Mouse (Mus musculus): ENCODE results near the gene Tspan33. TPM values are rescaled to one million over a fixed set of nuclear protein-coding genes. Genes with fewer than 3 reads are reported as not detected.
"Not testable (repeated sequence)": the region's sequence is repeated elsewhere in the genome, so short reads cannot be mapped to it uniquely, and the experiment has no call there.

Tspan33 gene
- polyA plus RNA-seq, 1 experiment from 2014 or later = 16.0 TPM

DNA sequence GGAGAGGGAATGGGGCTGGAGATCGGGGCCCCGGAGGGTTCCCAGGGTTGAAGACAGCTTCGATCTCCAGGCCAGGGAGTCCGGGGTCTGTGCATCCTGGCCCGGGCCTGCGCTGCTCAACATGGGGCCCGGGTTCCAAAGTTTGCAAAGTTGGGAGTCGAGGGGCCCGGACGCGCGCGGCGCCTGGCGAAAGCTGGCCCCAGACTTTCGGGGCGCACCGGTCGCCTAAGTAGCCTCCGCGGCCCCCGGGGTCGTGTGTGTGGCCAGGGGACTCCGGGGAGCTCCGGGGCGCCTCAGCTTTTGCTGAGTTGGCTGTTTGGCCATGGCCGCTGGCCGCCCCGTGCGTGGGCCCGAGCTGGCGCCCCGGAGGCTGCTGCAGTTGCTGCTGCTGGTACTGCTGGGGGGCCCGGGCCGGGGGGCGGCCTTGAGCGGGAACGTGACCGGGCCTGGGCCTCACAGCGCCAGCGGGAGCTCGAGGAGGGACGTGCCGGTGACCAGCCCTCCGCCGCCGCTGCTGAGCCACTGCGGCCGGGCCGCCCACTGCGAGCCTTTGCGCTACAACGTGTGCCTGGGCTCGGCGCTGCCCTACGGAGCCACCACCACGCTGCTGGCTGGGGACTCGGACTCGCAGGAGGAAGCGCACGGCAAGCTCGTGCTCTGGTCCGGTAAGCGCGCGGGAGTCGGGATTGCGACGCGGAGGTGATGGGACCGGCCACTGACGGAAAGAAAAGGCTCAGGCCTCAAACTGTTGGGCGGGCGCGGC is 41.8 kb downstream of the Tspan33 start:
- H3K27ac ChIP-seq = peak overlapping the region; percentile 99
- DNase-seq (ENCODE audit: low spot score) = peak; percentile 89
- H3K27me3 ChIP-seq (ENCODE audit: insufficient read depth, poor library complexity, severe bottlenecking) = no peaks in the 10 kb centered on the region
- H3K9me3 ChIP-seq = no peaks in the 10 kb centered on the region
- peaks cover 28% of the 10 kb centered on the region for H3K4me1 ChIP-seq
- WGBS = under 1% methylated on average over 72 of the region's 75 CpGs
- H3K4me3 ChIP-seq = peak overlapping the region; percentile 93
- H3K36me3 ChIP-seq = peaks cover 13% of the 10 kb centered on the region; the same call in 1 of the 2 replicates

GRCm38 (mm10) chr6:29736610-29737458 is 42.8 kb downstream of the Tspan33 start:
- 16% methylated on average over 13 of the region's 13 CpGs for WGBS

DNA sequence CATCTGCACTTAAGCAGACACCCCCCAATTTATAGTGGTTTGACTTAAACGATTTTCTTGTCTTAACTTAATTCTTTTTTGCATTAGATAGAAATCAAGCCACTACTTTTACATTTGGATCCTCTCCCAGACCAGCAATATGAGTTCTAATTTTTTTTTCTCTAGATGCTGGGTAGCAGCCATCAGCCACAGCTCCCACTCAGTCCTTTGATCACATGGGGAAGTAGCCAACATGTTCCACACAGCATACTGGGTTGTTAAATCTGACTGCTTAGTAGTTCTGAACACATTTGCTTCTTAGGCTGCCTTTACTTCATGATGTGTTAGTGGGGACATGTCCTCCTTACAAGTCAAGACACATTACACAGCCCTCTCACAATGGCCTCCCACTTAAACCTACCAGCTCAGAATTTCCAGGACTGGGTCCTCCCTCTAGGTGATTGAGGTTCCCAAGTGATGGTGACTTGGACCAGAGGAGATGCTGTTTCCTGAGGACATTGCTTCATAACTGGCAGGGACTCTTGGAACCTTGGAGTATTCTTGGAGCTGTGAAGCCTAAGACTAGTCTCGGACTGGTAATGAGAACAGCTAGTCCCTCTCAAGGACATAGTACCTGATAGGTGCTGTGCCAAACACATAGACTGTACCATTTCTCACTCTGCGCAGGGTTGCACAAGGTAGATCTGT is 57.6 kb downstream of the Tspan33 start:
- WGBS = 88% methylated on average over 3 of the region's 3 CpGs
- Histone ChIP-seq H3K4me1 (no peaks in the 10 kb centered on the region), H3K27ac (no peak overlapping the region), H3K27me3 (ENCODE audit: insufficient read depth, poor library complexity, severe bottlenecking) (no peaks in the 10 kb centered on the region), H3K36me3 (peaks cover 37% of the 10 kb centered on the region), H3K4me3 (no peak overlapping the region), H3K9me3 (peaks cover 10% of the 10 kb centered on the region)
- no peak for DNase-seq (ENCODE audit: low spot score)

More at GRCm38 (mm10) chr6:29736610-29737458, 42.8 kb downstream of the Tspan33 start:
- H3K4me1 ChIP-seq = peaks cover 28% of the 10 kb centered on the region
- no peaks in the 10 kb centered on the region for H3K27me3 ChIP-seq (ENCODE audit: insufficient read depth, poor library complexity, severe bottlenecking)
- DNase-seq (ENCODE audit: low spot score) = no peak
- H3K4me3 ChIP-seq = peak overlapping the region; percentile 93
- H3K27ac ChIP-seq = peak overlapping the region; percentile 99
- no peaks in the 10 kb centered on the region for H3K9me3 ChIP-seq
- H3K36me3 ChIP-seq = peaks cover 13% of the 10 kb centered on the region; the same call in 1 of the 2 replicates

DNA sequence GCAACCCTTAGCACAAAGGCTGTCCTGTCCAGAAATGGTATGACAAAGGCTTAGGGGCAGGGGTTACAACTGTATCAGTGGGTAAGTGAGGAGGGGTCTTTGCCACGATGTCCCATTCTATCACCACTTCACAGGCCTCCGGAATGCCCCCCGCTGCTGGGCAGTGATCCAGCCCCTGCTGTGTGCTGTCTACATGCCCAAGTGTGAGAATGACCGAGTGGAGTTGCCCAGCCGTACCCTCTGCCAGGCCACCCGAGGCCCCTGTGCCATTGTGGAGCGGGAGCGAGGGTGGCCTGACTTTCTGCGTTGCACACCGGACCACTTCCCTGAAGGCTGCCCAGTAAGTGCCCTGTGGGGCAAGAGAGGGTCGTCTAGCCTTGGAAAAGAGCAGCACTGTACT is 59.3 kb downstream of the Tspan33 start:
- H3K27me3 ChIP-seq (ENCODE audit: insufficient read depth, poor library complexity, severe bottlenecking) = no peaks in the 10 kb centered on the region
- no peak overlapping the region for H3K27ac ChIP-seq
- no peak for DNase-seq (ENCODE audit: low spot score)
- 91% methylated on average over 11 of the region's 11 CpGs for WGBS
- no peaks in the 10 kb centered on the region for H3K4me1 ChIP-seq
- H3K4me3 ChIP-seq = no peak overlapping the region
- H3K9me3 ChIP-seq = peaks cover 3% of the 10 kb centered on the region
- H3K36me3 ChIP-seq = peaks cover 54% of the 10 kb centered on the region

DNA sequence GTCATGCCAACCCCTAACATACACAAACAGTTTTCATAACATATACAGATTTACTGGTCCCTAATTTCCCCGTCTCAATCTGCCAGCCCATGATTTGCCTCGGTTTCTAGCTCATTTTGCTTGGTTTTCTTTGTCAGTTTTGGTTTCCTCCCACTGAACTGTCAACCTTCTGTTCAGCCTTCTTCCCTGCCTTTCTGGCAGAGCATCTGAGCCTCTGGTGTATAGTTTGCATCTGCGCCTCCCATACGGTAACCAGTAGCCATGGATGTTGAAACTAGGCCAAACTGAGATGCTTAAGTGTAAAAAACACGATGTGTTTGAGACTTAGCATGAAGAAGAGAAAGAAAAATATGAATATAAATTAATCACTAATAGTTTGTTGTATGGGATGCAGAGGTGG is 62.0 kb downstream of the Tspan33 start:
- Histone ChIP-seq H3K4me3 (no peak overlapping the region), H3K4me1 (no peaks in the 10 kb centered on the region), H3K27me3 (ENCODE audit: insufficient read depth, poor library complexity, severe bottlenecking) (no peaks in the 10 kb centered on the region), H3K9me3 (no peaks in the 10 kb centered on the region), H3K36me3 (peaks cover 73% of the 10 kb centered on the region), H3K27ac (no peak overlapping the region)
- 92% methylated on average over 5 of the region's 5 CpGs for WGBS
- no peak for DNase-seq (ENCODE audit: low spot score)

GRCm38 (mm10) chr6:29756476-29756875 is 62.5 kb downstream of the Tspan33 start:
- H3K4me3 ChIP-seq = no peak overlapping the region
- H3K27me3 ChIP-seq (ENCODE audit: insufficient read depth, poor library complexity, severe bottlenecking) = no peaks in the 10 kb centered on the region
- DNase-seq (ENCODE audit: low spot score) = no peak
- H3K9me3 ChIP-seq = no peaks in the 10 kb centered on the region
- peaks cover 77% of the 10 kb centered on the region for H3K36me3 ChIP-seq
- 85% methylated on average over 4 of the region's 4 CpGs for WGBS
- no peaks in the 10 kb centered on the region for H3K4me1 ChIP-seq
- H3K27ac ChIP-seq = no peak overlapping the region

DNA sequence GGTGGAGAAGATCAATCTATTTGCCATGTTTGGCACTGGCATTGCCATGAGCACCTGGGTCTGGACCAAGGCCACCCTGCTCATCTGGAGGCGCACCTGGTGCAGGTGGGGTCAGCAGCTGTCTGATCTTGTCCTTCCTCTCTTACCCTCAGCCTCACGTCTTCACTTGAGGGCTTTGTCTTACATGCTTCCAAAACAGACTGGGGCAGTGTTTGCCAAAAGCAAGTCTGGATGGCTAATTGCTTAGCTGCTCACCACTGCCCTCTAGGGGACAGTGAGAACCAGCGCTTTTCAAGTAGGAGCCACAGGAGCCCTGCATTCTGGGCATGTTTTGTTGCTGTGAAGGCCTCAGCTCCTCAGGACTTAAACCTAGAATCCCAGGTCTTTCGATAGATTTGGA is 64.4 kb downstream of the Tspan33 start:
- H3K9me3 ChIP-seq = no peaks in the 10 kb centered on the region
- H3K27me3 ChIP-seq (ENCODE audit: insufficient read depth, poor library complexity, severe bottlenecking) = no peaks in the 10 kb centered on the region
- no peaks in the 10 kb centered on the region for H3K4me1 ChIP-seq
- H3K4me3 ChIP-seq = no peak overlapping the region
- no peak overlapping the region for H3K27ac ChIP-seq
- peaks cover 71% of the 10 kb centered on the region for H3K36me3 ChIP-seq
- DNase-seq (ENCODE audit: low spot score) = no peak
- WGBS = 45% methylated on average over 4 of the region's 4 CpGs

GRCm38 (mm10) chr6:29759012-29759679 is 65.1 kb downstream of the Tspan33 start:
- 89% methylated on average over 13 of the region's 13 CpGs for WGBS

DNA sequence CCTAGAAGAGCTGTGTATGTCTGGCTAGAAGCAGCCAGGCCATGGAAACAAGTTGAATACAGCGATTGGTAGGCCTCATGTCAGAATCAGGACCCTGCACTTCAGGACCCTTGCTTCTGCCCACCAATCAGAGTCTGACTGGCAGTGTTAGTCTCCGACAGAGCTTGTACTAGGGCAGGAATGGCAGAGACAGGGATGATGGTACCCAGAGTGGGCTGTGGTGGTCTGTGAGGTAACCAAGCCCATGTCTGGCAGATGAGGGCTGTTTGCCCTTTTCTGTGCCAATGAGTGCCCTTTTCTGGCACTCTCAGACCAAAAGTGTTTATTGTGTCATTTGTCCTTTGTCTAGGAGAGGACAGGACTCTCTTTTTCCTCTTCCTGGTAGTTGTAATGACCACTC is 66.4 kb downstream of the Tspan33 start:
- not testable (repeated sequence) for H3K27me3 ChIP-seq (ENCODE audit: insufficient read depth, poor library complexity, severe bottlenecking); H3K4me1 ChIP-seq; H3K9me3 ChIP-seq; DNase-seq (ENCODE audit: low spot score); H3K27ac ChIP-seq; H3K4me3 ChIP-seq
- WGBS = 83% methylated on average over 2 of the region's 2 CpGs
- peaks cover 53% of the 10 kb centered on the region for H3K36me3 ChIP-seq

More at GRCm38 (mm10) chr6:29759012-29759679, 65.1 kb downstream of the Tspan33 start:
- H3K4me3 ChIP-seq = no peak overlapping the region
- H3K9me3 ChIP-seq = no peaks in the 10 kb centered on the region
- no peak for DNase-seq (ENCODE audit: low spot score)
- no peaks in the 10 kb centered on the region for H3K27me3 ChIP-seq (ENCODE audit: insufficient read depth, poor library complexity, severe bottlenecking)
- no peak overlapping the region for H3K27ac ChIP-seq
- H3K4me1 ChIP-seq = no peaks in the 10 kb centered on the region
- H3K36me3 ChIP-seq = peaks cover 65% of the 10 kb centered on the region

- no peaks in the 10 kb centered on the region for H3K9me3 ChIP-seq
- 81% methylated on average over 4 of the region's 4 CpGs for WGBS
- peaks cover 46% of the 10 kb centered on the region for H3K36me3 ChIP-seq
- DNase-seq (ENCODE audit: low spot score) = no peak
- H3K27me3 ChIP-seq (ENCODE audit: insufficient read depth, poor library complexity, severe bottlenecking) = no peaks in the 10 kb centered on the region
- H3K4me1 ChIP-seq = no peaks in the 10 kb centered on the region
- H3K4me3 ChIP-seq = no peak overlapping the region
- H3K27ac ChIP-seq = no peak overlapping the region
Observed at GRCm38 (mm10) chr6:29761282-29761681, 67.3 kb downstream of the Tspan33 start.

DNA sequence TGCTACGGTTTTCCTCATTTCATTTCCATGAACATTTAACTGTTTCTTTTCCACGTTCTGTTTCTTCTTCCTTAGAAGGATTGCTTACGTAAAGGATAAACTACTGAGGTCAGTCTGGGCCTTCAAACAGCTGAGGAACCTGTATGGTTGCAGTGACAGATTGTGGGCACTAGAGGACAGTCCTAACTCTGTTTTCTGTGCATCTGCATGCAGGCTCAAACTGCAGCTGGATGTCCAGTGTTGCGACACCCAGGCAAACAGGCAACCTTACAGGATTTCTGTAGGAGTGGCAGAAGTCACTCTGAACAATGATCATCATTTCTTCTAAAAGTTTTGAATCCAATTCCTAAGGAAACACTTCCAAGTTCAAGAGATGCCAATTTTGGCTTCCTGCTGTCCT is 68.5 kb downstream of the Tspan33 start:
- H3K4me3 ChIP-seq = no peak overlapping the region
- 65% methylated on average over 4 of the region's 4 CpGs for WGBS

GRCm38 (mm10) chr6:29766874-29767273 is 72.9 kb downstream of the Tspan33 start:
- no peak overlapping the region for H3K4me3 ChIP-seq
- peaks cover 2% of the 10 kb centered on the region; the same call in 1 of the 2 replicates for H3K36me3 ChIP-seq
- peaks cover 11% of the 10 kb centered on the region; the same call in 1 of the 2 replicates for H3K4me1 ChIP-seq
- no peak for DNase-seq (ENCODE audit: low spot score)
- no peaks in the 10 kb centered on the region for H3K9me3 ChIP-seq
- no peak overlapping the region for H3K27ac ChIP-seq
- WGBS = 80% methylated on average over 2 of the region's 2 CpGs
- H3K27me3 ChIP-seq (ENCODE audit: insufficient read depth, poor library complexity, severe bottlenecking) = no peaks in the 10 kb centered on the region

More for the DNA sequence above, 68.5 kb downstream of the Tspan33 start:
- H3K36me3 ChIP-seq = peaks cover 34% of the 10 kb centered on the region
- DNase-seq (ENCODE audit: low spot score) = no peak
- H3K27me3 ChIP-seq (ENCODE audit: insufficient read depth, poor library complexity, severe bottlenecking) = no peaks in the 10 kb centered on the region
- H3K27ac ChIP-seq = no peak overlapping the region
- H3K4me1 ChIP-seq = no peaks in the 10 kb centered on the region
- H3K9me3 ChIP-seq = no peaks in the 10 kb centered on the region
